Mouse (Mus musculus): ENCODE measurements around the gene Gm20517.

DNA sequence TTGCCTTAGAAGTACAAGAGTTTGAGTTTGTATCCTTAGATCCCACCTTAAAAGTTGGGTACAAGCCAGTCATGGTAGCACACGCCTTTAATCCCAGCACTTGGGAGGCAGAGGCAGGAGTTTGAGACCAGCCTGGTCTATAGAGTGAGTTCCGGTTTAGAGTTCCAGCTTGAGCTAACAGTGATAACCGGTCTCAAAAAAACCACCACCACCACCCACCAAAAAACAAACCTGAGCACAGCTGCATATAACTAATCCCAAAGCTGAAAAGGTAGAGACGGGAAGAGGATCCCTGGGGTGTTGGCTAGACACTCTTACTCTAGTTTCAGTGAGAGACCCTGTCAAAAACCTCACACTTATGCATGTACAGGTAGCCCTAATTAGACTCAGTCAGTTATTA lies 5.3 kb downstream of the Gm20517 start:
- TF ChIP-seq CTCF (IDR thresholded peaks at IDR 0.05; ENCODE audit: low read depth) (no peak), EP300 (IDR thresholded peaks at IDR 0.05; ENCODE audit: low read depth) (no peak)
